Mouse (Mus musculus) right cerebral cortex, adult 2 months (tissue): ENCODE data around the gene Sfmbt1.
A peak's percentile ranks its signal among the peaks of the same experiment; 100 is the strongest.

Source experiments
- DNase-seq, 2 experiments: peaks; one replicate each; pipeline ENCODE4 v3.0.0; 2021 to 2022; ENCODE audit warnings: low spot score in 2 of 2

Sfmbt1 gene

DNA sequence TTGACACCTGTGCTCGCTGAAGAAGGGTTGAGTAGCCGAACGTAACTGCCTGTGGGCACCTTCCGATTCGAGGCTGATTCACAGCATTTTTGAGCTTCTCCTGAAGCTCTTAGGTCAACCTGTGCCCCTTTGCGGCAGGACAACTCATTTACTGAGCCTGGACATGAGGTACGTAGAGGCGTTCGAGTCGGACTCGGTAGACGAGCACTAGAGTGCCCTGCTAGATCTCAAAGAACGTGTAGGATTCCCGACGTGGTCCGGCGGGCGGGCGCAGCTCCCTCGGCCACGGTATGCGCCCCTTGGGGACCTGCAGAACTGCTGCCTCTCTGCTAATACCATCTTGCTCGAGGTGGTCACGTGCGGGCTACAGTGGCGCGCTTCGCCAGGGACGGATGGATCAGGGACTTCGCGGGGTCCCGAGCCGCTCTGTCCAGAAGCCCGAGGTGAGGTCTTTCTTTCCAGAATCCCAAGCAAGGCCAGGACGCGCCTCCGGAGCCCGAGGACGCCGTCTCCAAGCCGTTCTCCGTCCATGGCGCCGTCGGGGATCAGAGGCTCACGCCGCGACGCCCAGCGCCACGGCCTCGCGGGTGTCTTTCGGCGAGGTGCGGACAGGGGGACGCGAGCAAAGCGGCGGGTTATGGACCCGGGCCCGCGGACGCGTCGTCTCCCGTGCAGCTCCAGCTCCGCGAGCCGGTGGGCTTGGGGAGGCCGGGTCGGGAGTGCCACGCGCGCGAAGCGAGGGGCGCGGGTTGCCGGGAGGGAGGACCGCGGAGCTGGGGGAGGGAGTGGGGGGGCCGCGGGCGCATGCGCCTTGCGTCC, at the start of gene Sfmbt1:
TSS of gene Sfmbt1 (plus strand) at position 51 of the 819 bp plus-strand sequence.
- DNase-seq = peak; percentile 12 to 25

DNA sequence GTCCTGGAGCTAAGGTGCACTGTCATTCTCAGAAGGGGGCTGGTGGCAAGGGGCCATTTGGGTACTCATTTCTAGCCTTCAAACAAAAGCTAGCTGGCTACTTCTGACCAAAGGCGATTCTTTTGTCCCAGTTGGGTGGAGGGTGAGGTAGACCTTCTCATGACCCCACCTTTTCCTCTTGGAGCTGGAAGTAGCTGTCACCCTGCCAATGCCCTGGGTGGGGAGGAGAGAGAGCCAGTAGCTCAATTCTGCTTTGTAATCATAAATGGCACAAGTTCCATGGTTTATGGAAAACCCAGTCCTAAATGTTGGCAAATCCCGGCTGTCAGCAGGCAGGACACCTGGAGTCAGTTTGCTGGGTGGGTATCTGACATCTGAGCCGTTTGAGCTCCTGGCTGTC, 48.6 kb upstream of the Sfmbt1 start:
- no peak for DNase-seq

DNA sequence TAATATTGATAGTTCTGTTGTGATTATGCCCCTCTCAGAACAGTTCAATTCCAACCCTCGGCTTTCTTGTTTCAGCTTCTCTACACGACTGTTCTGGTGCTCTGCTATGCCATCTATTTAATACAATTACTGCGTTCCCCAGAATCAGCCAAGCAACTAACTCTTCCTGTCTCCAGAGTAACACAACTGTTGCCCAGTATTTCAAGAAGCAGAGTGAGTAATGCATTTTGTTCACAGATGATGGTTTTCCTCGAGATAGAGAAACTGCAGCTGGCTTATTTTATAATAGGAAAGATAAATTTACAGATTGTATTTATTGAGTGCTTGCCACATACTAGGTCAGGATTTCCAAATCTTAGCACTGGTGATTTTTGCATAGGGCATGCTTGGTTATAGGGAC, 48.0 kb upstream of the Sfmbt1 start:
- DNase-seq = peak in 1 of 2 experiments; percentile 14

DNA sequence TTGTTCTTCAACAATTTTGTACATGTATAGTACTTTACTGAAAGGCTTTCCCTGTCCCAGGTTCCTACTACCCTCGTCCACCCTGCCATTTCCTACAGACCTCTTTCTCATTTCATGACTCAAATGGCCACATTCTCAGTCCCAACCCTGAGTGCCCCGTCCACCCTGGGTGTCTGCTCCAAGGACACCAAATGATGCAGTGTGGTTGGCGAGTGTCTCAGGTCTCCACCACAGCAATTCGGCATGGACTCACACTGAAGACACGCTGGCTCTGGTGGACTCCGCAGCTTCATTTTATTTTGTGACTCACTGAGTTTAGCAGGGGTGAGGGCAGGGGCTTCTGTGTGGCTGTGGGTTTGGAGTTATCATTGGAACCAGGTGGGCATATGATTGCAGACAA, 44.5 kb upstream of the Sfmbt1 start:
- DNase-seq = no peak

DNA sequence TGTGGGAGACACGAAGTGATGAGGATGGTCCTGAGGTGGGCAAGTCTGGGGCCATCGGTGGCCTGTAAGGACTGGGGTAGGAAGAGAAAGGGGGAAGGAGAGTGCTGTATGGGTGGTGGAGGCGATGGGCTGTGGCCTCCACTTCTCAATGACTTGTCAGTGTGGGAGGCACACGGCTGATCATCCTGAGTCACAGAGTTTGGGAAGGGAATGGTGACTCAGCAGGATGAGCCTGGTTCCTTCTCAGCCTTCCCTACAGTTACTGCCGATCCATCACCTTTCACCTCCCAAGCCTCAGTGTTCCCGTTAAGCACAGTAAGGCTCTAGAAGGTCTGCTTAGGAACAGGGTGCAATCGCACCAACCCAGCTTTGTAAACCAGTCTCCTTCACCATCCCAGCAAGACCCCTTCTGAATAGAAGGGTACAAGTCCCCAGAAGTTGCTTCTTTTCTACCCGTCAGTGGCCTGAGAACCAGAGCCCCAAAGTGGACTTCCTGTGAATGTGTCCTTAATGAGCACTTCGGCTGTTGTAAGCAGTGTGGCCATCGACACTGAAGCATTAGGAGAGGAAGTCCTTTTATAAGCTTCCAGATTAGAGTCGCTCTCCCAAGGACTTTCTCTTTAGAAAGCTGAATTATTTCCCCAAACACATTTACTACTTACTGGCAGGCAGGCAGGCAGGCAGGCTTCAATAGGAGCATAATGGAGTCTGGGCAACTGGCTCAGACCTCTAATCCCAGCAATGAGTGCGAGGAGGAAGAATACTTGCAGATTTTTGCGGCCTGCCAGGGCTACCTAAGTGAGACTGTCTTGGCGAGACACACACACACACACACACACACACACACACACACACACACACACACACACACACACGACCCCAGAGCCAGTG, 43.3 kb upstream of the Sfmbt1 start:
- peak; percentile 51 to 54 for DNase-seq

DNA sequence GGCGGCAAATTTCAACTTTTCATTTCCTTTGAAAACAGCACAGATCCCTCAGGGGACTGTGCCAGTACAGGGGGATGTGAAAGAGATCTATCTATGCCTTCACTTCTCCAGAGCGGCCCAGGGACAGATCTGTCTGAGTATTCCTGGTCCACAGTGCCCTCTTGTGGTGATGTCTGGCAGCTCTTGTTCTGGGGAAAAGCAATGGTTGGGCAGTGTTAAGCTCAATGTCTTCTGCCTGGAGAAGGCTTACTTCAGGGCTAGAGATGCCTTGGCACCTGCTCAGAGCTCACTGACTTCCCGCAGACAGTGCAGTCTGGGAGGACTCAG, 42.7 kb upstream of the Sfmbt1 start:
- DNase-seq = peak; percentile 94 to 97

DNA sequence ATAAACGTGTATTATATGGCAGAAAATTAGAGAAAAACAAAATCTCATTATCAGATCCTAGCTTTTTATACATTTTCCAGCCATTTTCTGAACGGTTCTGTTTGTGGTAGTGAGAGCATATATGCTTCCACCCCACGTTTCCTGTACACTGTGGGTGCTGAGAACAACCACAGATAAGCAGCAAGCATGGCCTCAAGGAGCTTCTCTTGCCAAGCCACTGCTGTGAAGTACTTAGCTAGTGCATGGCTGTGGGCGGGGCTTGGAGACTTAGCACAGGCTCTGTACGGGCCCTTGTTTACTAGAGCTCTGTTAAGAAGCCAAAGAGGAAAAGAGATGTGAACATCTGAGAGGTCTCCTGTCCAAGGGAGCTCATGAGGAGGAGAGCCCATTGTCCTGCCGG, 39.7 kb upstream of the Sfmbt1 start:
- no peak for DNase-seq

DNA sequence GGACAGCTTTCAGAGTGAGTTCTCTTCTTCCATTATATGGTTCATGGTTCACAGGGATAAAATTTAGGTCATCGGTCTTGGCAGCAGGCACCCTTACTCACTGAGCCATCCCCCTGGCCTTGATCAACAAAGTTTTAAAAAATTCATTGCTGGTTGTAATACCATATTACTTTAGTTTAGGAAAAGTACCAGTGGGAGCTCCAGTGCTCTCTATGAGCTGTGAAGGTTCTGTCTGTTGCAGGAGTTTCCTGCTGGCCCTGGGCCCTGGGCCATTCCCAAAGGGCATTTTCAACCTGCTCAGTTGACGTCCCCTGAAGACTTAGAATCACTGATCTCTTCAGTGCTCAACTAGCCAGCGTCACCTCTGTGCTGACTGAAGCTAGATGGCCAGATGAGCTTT, 32.5 kb upstream of the Sfmbt1 start:
- no peak for DNase-seq

DNA sequence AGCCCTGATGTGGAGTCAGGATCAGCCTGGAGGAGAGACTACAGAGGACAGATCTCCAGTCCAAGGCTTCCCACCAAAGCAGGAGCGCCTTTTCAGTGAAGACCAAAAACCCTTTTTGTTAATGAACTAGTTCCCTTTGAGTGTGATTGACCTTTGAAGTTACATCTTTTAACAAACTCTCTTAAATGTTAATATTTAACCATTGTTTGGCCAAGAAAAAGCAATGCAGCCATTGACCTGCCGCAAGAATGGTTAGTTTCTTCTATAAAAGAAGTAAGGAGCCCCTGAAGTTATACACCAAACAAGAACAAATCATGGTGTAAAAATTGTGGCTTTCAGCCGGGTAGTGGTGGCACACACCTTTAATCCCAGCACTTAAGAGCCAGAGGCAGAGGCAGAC, 24.0 kb upstream of the Sfmbt1 start:
- no peak for DNase-seq

DNA sequence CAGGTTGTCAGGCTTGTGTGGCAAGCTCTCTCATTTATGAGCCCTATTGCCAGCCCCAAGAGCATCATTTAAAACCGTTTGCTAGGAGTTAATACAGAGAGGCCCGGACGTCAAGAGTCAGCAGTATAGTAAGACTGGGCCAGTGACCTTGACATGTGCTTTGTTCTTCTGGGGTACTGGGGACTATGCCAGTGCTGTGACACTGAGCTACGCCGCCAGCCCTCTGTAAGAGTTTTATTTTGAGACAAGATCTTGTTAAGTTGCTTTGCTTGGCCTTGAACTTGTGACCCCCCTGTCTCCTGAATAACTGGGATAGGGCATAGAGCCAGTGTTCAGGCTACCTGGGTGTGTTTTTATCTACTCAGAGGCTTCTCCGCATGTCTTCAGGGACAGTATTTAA, 22.2 kb upstream of the Sfmbt1 start:
- DNase-seq = no peak

DNA sequence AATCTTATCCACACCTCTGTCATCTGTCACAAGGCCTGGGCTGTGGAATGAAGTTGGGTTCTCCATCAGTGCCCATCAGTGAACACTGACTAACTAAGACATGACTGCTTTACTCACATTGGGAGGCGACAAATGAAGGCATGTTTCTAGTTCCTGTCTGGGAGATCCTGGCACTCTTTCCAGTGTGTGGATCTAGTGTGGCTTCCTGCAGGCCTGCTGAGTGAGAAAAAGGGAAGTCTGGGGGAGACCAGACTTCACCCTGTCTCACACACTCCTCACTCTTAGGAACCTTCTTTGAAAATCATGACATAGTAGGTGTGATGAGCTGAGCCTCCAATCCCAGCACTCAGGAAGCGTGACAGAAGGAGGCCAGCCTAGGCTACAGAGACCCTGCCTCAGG, 19.9 kb upstream of the Sfmbt1 start:
- DNase-seq = no peak

DNA sequence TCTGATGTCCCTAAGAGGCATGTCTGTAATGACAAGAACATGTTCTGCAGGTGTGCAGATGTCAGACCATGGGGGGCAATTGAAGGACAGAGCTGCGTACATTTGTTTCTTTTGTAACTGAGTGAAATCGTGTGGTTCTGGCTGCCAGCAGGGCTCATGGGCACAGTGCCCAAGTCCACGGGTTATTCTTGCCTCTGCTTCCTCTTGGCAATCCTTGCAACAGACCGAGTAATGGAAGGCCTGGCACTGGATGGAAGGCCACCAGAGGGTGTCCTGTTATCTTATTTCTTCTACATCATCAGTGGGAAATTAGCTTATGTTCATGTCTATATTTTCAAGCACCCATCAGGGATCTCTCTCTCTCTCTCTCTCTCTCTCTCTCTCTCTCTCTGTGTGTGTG, 19.0 kb upstream of the Sfmbt1 start:
- DNase-seq = peak; percentile 67 to 82

DNA sequence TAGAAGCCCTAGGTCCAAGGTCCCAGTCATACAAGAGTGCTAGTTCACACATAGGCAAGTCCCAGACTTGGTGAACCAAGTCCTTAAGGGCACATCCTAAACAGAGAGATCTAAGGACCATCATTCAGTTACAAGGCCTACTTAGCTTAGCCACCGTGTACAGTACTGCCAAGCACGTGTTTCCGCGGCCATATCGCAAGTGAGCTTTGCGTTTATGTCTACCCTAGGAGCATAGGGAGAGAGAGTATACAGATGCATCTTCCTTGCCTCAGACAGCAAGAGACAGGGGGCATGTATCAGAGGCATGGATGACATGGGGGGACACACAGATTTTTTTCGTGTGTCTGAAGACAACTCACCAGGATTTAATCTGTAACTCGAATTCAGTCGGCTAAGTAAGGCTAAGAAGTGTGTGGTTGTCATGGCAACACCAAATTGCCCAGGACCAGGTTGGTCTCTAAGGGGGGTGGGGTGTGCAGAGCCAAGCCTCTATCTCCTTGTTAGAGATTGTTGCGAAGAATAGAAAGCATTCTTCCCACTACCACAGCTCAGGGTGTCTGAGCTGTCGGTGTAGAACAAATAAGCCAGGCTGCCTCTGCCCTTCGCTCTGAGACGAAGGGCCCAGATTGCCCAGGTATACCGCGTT, 17.1 kb upstream of the Sfmbt1 start:
- DNase-seq = peak; percentile 31 to 43

DNA sequence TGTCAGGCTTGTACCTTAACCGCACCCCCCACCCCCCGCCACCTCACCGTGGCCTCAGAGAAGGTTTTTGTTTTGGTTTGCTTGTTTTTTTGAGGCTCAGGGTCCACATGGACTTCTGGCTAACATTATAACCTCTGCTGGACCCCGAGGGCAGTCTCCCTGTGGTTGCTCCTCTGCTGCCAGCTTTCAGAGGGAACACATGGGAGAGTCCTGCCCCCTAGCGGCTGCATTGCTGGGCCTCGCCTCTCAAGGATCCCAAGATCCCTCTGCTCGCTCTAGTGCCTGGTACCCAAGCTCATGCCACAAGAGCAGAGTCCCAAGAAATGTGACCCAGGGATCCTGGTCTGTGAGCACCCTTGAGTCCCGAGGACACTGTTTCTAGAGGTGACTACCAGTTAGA, 15.0 kb upstream of the Sfmbt1 start:
- DNase-seq = peak; percentile 37 to 50

DNA sequence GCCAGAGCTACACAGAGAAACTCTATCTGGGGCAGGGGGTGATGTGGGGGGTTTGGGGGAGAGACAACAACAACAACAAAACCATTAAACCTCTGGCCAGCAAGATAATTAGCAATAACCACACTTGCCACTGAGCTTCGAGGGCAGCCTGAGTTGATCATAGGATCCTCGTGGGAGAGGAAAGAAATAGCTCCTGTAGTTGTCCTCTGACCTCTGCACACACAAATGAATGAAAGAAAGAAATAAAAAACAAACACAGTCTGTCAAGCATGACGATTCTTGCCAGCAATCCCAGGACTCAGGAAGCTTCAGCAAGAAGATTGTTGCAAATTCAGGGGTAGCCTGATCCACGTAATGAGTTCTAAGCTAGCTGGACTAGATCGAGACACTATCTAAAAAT, 12.1 kb upstream of the Sfmbt1 start:
- DNase-seq = no peak

DNA sequence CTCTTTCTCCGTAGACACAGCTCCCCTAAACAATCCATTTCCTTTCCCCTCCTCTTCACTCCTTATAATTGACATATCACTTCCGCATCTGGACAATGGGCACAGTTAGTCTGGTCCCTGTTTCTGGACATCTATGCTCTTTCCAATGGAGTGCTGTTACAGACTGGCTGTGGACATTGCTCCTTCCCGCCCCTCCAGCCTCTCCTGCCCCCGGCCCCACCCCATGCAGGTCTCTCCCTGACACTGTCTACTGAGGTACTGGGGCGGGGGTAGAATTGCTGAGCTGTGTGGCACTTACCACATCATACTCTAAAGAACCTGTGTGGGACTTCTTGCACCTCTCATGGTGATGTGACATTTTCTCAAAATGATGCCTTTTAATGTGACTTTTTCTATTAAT, 11.6 kb upstream of the Sfmbt1 start:
- no peak for DNase-seq

DNA sequence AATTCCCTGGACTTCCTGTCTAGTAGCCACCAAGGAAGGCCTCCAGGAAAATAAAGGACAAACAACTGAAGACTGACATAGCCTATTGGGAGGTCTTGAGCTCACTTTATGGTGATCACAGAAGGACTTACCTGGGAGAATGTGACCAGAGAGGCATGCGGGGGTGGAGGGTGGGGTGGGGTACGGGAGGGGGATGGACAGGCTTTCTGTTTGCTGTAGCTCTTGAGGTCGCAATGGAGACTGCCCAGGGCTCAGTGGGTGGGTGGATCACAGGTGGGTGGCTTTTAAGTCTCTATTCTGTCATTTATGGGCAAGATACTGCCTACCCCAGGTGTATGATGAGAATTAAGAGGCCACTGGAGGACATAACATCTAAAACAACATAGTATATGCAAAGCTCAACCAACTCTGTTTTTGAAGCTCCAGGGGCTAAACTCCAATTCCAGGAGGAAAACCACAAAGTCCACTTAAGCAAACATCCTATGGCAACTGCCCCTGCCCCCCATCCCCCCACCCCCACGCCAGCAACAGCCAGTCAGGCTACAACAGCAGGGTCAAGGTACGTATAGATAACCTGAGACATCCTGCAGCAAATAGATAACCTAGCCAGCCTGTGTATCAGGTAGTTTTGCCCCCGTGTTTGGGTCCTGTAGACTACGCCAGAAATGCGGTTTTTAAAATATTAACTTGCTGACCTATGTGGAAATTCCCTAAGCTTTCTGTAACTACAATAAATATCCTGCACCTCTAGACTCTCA, 10.4 kb upstream of the Sfmbt1 start:
- no peak for DNase-seq

DNA sequence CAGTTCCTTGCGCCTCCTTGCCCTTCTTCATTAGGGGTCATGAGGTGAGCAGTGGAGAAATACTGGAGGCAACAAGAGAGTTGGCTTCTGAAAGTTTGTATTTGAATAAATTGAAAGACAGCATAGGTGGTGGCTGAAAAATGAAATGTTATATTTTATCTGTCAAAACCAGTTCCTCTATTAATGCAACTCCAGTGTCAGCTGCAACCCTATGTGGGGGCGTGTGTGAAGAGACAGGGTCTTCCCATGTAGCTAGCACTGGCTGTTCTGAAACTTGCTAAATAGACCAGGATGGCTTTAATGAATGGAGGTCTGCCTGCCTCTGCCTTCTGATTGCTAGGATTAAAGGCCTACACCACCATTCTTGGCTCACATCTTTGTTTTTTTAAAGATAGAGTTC, 2.8 kb upstream of the Sfmbt1 start:
- no peak for DNase-seq

DNA sequence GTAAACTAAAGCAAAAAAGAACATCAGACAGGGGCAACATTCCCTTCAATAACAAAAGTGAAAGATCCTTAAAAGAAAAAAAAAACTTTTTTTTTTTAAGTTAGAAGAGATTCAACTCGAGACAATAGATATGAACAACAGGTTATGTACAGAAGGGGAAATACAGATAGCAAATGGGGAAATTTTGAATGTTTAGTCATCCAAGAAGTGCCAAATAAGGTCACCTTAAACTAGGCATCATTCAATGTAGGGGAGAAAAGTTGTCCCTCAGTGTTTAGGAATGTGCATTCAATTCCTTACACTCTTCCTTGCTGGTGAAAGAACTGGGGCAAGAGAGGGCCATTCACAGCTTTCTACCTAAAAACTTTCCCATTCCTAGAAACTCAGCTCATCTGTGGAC, 880 bp upstream of the Sfmbt1 start:
- no peak for DNase-seq

DNA sequence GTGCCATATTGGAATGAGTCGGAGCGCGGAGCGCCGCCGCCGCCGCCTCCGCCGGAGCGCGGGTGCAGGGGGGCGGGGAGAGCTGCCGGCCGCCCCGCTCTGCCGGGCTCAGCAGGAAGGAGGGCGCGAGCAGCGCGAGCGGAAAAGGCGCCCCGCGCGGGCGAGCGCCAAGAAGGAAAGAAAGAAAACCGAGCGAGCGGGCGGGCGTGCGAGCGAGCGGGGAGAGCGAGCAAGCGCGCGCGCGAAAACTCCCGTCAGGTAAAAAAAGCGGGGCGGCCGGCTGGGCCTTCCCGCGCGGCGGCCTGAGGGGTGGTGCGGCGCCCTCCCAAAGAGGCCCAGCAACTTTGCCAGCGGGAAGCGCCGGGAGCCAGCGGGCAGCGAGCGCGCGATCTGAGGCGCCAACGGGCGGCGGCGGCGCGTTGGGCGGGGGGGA, 985 bp downstream of the Sfmbt1 start:
- peak; percentile 73 to 76 for DNase-seq

DNA sequence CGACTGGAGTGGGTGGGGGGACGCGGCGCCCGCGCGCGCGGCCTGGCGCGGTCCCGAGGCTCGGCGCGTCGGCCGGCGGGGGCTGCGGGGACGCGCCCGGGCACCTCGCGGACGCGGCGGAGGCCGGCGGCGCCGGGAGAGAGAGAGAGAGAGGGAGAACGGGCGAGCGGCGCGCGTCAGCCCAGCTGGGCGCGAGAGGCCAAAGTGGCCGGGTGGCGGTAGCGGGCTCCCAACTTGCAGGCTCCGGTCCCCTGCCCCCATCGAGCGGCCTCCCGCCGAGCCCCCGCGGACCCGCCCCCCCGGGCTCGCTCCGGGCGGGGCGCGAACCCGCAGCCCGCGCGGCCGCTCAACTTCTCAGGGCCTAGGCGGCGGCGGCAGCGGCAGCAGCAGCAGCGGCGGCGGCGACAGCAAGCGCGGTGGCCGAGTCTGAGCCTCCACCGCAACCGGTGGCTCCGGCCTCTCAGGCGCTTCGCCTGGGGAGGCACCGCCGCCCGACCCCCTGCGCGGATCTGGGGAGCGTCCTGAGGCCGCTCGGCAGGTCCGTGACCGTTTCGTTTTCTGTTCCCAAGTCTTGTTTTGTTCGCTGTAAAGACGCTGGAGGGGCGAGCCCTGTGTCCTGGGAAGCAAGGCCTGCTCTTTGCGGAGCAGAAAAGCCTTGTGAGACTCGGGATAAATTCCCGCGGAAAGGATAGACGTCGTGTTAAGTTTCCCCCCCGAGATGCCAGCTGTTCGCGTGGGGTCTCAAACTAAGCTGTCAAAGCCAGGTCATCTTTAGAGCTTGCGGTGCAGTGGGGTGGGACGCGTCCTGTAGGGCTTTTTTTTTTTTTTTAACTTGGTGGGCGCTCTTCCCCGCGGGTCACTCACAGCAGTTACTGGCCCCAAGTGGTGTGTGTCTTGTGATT, 1.7 kb downstream of the Sfmbt1 start:
- DNase-seq = peak; percentile 44 to 54
